Mouse (Mus musculus) thymus, adult 2 months (tissue): Measurements from ENCODE around the gene Gm45717.

Experiments used
- CTCF ChIP-seq: fragments of 200-500 bp; IDR thresholded peaks from 2 replicates; pipeline ENCODE4 v1.5.1; 2012; ENCODE audit warnings: mild to moderate bottlenecking, control low read depth, low read length, moderate library complexity, borderline replicate concordance; ENCODE audit not compliant: control insufficient read depth, poor library complexity, insufficient read depth; ENCODE audit errors: extremely low read depth
- POLR2A ChIP-seq: fragments of 200-500 bp; IDR thresholded peaks from 2 replicates; pipeline ENCODE4 v1.6.1; 2012; ENCODE audit warnings: mild to moderate bottlenecking, low read length, control low read depth, moderate library complexity; ENCODE audit not compliant: control insufficient read depth, poor library complexity, insufficient read depth; ENCODE audit errors: extremely low read depth

- TF ChIP-seq CTCF: no peak
- TF ChIP-seq POLR2A: no peak
Observed at GRCm38 (mm10) chr7:140949824-140950530, 5.8 kb downstream of the Gm45717 start, which contains the start of gene Ifitm5.
